Mouse (Mus musculus) heart, embryonic 14.5 days (tissue): ENCODE data around the gene Ttc19. TPM values are rescaled to one million over a fixed set of nuclear protein-coding genes. Genes with fewer than 3 reads are reported as not detected.

Source experiments
- ATAC-seq: fragments of 200-750 bp; cut with Nextera tagmentation; 2 replicates; pipeline ENCODE4 v1.8.0; 2017; ENCODE audit warnings: low read depth, moderate TSS enrichment; ENCODE audit not compliant: insufficient number of reproducible peaks, insufficient read depth, low FRiP score
- H3K27ac ChIP-seq, 2 experiments: fragments of 200-500 bp in 1 of 2; fragments of 300-500 bp in 1 of 2; sonication (generic) in 1 of 2; replicated peaks in 1 of 2; 2 replicates each; pipeline ENCODE4 v1.5.1; 2012 to 2014; ENCODE audit warnings: low read depth in 2 of 2, low read length in 2 of 2, control low read depth in 1 of 2, mild to moderate bottlenecking in 1 of 2, mixed read lengths in 1 of 2; ENCODE audit not compliant: control insufficient read depth in 1 of 2, insufficient read depth in 1 of 2
- H3K27me3 ChIP-seq: fragments of 300-500 bp; sonication (generic); 2 replicates; pipeline ENCODE4 v1.6.1; 2014; ENCODE audit warnings: mild to moderate bottlenecking, low read length, control low read depth; ENCODE audit not compliant: control insufficient read depth, insufficient read depth
- H3K36me3 ChIP-seq: fragments of 300-500 bp; sonication (generic); 2 replicates; pipeline ENCODE4 v1.6.1; 2014; ENCODE audit warnings: mild to moderate bottlenecking, control low read depth, low read length, mixed read lengths; ENCODE audit not compliant: control insufficient read depth, insufficient read depth
- H3K4me1 ChIP-seq, 2 experiments: fragments of 200-500 bp in 1 of 2; fragments of 300-500 bp in 1 of 2; sonication (generic) in 1 of 2; 2 replicates each; pipeline ENCODE4 v1.6.1; 2012 to 2014; ENCODE audit warnings: low read length in 2 of 2, control low read depth in 1 of 2, mixed read lengths in 1 of 2; ENCODE audit not compliant: control insufficient read depth in 2 of 2, insufficient read depth in 2 of 2
- H3K4me2 ChIP-seq: fragments of 300-500 bp; sonication (generic); 2 replicates; pipeline ENCODE4 v1.6.1; 2014; ENCODE audit warnings: mild to moderate bottlenecking, low read length
- H3K4me3 ChIP-seq, 2 experiments: fragments of 200-500 bp in 1 of 2; fragments of 300-500 bp in 1 of 2; sonication (generic) in 1 of 2; 2 replicates each; pipeline ENCODE4 v1.5.1; 2012 to 2014; ENCODE audit warnings: low read length in 2 of 2, mild to moderate bottlenecking in 2 of 2, control low read depth in 1 of 2, low read depth in 1 of 2, moderate library complexity in 1 of 2; ENCODE audit not compliant: control insufficient read depth in 1 of 2, insufficient read depth in 1 of 2
- H3K9ac ChIP-seq: fragments of 300-500 bp; sonication (generic); 2 replicates; pipeline ENCODE4 v1.6.1; 2014; ENCODE audit warnings: mild to moderate bottlenecking, low read length
- H3K9me3 ChIP-seq: fragments of 300-500 bp; sonication (generic); 2 replicates; pipeline ENCODE4 v1.6.1; 2016; ENCODE audit warnings: low read length, control low read depth; ENCODE audit not compliant: control insufficient read depth
- WGBS: fragments of 180-500 bp; shearing (Covaris S2); extraction: QIAGEN DNeasy Blood & Tissue Kit; methylation state at CpG from one replicate; pipeline ENCODE4 v1.1.7; 2014; 5-methylcytosine and 5-hydroxymethylcytosine counted together
- polyA plus RNA-seq: library from polyadenylated mRNA; unstranded; fragments of >200 nt; fragmentation: Nextera tagmentation; extraction: Ambion mirVana; gene quantifications from 2 replicates; pipeline ENCODE4 v1.2.1, GENCODE M21; 2014

Gene Ttc19
- polyA plus RNA-seq, 1 experiment from 2014 or later = 19.4 TPM

DNA sequence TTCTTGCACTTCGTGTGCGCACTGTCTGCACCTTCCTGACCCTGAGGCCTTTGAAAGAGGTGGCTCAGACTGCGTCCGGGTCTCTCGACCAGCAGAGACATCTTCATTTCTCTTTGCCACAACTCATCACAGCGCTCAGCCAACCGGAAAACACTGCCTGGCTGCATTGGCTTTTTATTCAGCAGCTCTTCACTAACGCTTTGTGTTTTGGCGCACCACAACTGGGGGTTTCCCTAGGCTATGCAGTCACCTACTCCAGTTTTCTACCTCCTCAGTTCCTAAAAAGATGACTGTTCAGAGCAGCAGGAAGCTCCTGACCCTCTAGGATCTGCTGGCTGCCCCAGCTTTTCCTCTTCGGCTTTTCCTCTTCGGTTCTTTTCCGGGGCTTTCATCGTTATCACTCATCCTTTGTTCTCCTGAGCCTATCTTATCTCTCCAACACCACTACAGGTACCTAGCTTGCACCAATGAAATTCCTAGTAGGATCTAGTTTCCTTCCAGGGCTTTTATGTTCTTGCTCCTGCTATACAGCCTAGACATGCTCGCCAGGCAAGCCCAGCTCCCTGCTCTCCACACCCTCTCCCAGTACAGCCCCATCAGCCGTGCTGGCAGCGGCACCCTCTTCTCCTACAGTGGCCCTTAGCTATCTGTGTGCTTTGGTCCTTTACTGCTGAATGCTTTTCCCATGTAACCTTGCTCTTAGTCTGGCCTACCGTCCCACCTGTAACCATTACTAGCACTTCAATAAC lies 14.6 kb upstream of the Ttc19 start:
- WGBS = 46% methylated on average over 17 of the region's 17 CpGs
- Histone ChIP-seq H3K36me3 (no peaks in the 10 kb centered on the region), H3K27ac (no peak overlapping the region), H3K4me3 (no peak overlapping the region), H3K27me3 (0 out of 2 replicates have a peak, but pooled peaks cover 5% of the 10 kb centered on the region), H3K4me1 (peaks cover 3 to 7% of the 10 kb centered on the region in 2 experiments; a peak in 1 of 4 replicates), H3K4me2 (no peak overlapping the region), H3K9ac (no peak overlapping the region), H3K9me3 (no peaks in the 10 kb centered on the region)
- no peak for ATAC-seq

GRCm38 (mm10) chr11:62268381-62268780 lies 12.9 kb upstream of the Ttc19 start:
- no peaks in the 10 kb centered on the region for H3K9me3 ChIP-seq
- no peak for ATAC-seq
- H3K9ac ChIP-seq = no peak overlapping the region
- no peak overlapping the region for H3K4me3 ChIP-seq
- H3K4me1 ChIP-seq = peaks cover 3 to 7% of the 10 kb centered on the region in 2 experiments; a peak in 1 of 4 replicates
- 72% methylated on average over 8 of the region's 8 CpGs for WGBS
- H3K4me2 ChIP-seq = no peak overlapping the region
- H3K27ac ChIP-seq = no peak overlapping the region
- 0 out of 2 replicates have a peak, but pooled peaks cover 5% of the 10 kb centered on the region for H3K27me3 ChIP-seq
- H3K36me3 ChIP-seq = no peaks in the 10 kb centered on the region

- 69% methylated on average over 12 of the region's 12 CpGs for WGBS
- Histone ChIP-seq H3K27me3 (0 out of 2 replicates have a peak, but pooled peaks cover 5% of the 10 kb centered on the region), H3K36me3 (no peaks in the 10 kb centered on the region), H3K4me1 (peaks cover 0 to 7% of the 10 kb centered on the region in 2 experiments; a peak in 1 of 4 replicates), H3K4me2 (no peak overlapping the region), H3K4me3 (no peak overlapping the region), H3K9ac (no peak overlapping the region), H3K27ac (no peak overlapping the region), H3K9me3 (no peaks in the 10 kb centered on the region)
- no peak for ATAC-seq
Measured at GRCm38 (mm10) chr11:62269097-62269496, 12.2 kb upstream of the Ttc19 start.

GRCm38 (mm10) chr11:62270851-62271250 lies 10.4 kb upstream of the Ttc19 start:
- Histone ChIP-seq H3K9ac (no peak overlapping the region), H3K27me3 (no peaks in the 10 kb centered on the region), H3K27ac (no peak overlapping the region), H3K4me2 (no peak overlapping the region), H3K9me3 (no peaks in the 10 kb centered on the region), H3K4me1 (0 out of 4 replicates have a peak, but pooled peaks cover 0 to 7% of the 10 kb centered on the region in 2 experiments), H3K36me3 (no peaks in the 10 kb centered on the region), H3K4me3 (no peak overlapping the region)
- WGBS = 50% methylated on average over 5 of the region's 5 CpGs
- ATAC-seq = no peak

DNA sequence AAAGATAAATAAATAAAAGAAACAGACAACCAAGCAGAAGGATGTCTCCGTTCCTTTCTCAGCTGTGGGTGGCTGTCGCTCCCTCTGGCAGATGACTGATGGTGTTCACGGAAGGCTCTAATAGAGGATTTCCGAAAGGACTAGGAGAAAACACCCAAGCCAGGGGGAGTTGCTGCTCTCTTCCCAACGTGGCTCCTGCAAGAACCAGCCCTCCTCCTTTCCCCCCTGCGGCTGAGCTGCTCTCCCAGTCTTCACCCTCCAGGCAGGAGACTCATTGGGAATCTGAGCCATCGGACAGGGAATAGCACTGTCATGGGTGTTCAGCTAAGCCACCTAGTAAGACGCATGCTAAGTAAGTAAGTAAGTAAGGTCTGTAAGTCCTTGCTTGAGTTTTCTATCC lies 4.2 kb upstream of the Ttc19 start:
- ATAC-seq = no peak
- H3K9ac ChIP-seq = no peak overlapping the region
- H3K4me3 ChIP-seq = no peak overlapping the region
- H3K4me2 ChIP-seq = no peak overlapping the region
- 47% methylated on average over 8 of the region's 8 CpGs for WGBS
- peaks cover 0 to 6% of the 10 kb centered on the region in 2 experiments; a peak in 1 of 4 replicates for H3K4me1 ChIP-seq
- H3K9me3 ChIP-seq = no peaks in the 10 kb centered on the region
- H3K27me3 ChIP-seq = no peaks in the 10 kb centered on the region
- H3K27ac ChIP-seq = no peak overlapping the region
- H3K36me3 ChIP-seq = no peaks in the 10 kb centered on the region

- WGBS = 8% methylated on average over 5 of the region's 5 CpGs
- no peak overlapping the region for H3K4me2 ChIP-seq
- H3K27me3 ChIP-seq = no peaks in the 10 kb centered on the region
- H3K27ac ChIP-seq = no peak overlapping the region
- no peak overlapping the region for H3K9ac ChIP-seq
- H3K9me3 ChIP-seq = no peaks in the 10 kb centered on the region
- peaks cover 2% of the 10 kb centered on the region for H3K36me3 ChIP-seq
- no peak for ATAC-seq
- H3K4me1 ChIP-seq = peaks cover 0 to 8% of the 10 kb centered on the region in 2 experiments; a peak in 1 of 4 replicates
- no peak overlapping the region for H3K4me3 ChIP-seq
Measured at GRCm38 (mm10) chr11:62278027-62278426, 3.2 kb upstream of the Ttc19 start.

GRCm38 (mm10) chr11:62281601-62281997 lies 326 bp downstream of the Ttc19 start:
- Histone ChIP-seq H3K4me3 (peak overlapping the region; percentile 64 to 88), H3K4me1 (peaks cover 0 to 8% of the 10 kb centered on the region in 2 experiments; a peak in 1 of 4 replicates), H3K27ac (peak overlapping the region in 1 of 2 experiments; percentile 87), H3K27me3 (no peaks in the 10 kb centered on the region), H3K4me2 (peak overlapping the region; percentile 73), H3K9me3 (no peaks in the 10 kb centered on the region), H3K36me3 (peaks cover 37% of the 10 kb centered on the region), H3K9ac (peak overlapping the region; percentile 76)
- ATAC-seq = peak; percentile 76; the same call in 1 of the 2 replicates
- WGBS = under 1% methylated on average over 55 of the region's 57 CpGs
